Mouse (Mus musculus) intestine, embryonic 16.5 days (tissue): ENCODE data around the gene Zfp579. TPM values are rescaled to one million over a fixed set of nuclear protein-coding genes. Genes with fewer than 3 reads are reported as not detected.

Experiments used
- ATAC-seq: fragments of 200-750 bp; cut with Nextera tagmentation; 2 replicates; pipeline ENCODE4 v1.8.0; 2017; ENCODE audit warnings: moderate TSS enrichment, moderate library complexity
- H3K27ac ChIP-seq: fragments of 300-500 bp; sonication (generic); 2 replicates; pipeline ENCODE4 v1.5.1; 2014; ENCODE audit warnings: mild to moderate bottlenecking, low read length
- H3K27me3 ChIP-seq: fragments of 300-500 bp; sonication (generic); replicated peaks from 2 replicates; pipeline ENCODE4 v1.6.1; 2014; ENCODE audit warnings: low read length, control low read depth, mixed read lengths; ENCODE audit not compliant: control insufficient read depth, insufficient read depth
- H3K36me3 ChIP-seq: fragments of 300-500 bp; sonication (generic); 2 replicates; pipeline ENCODE4 v1.6.1; 2014; ENCODE audit warnings: low read length, control low read depth; ENCODE audit not compliant: control insufficient read depth, insufficient read depth
- H3K4me1 ChIP-seq: fragments of 300-500 bp; sonication (generic); 2 replicates; pipeline ENCODE4 v1.6.1; 2014; ENCODE audit warnings: low read length, control low read depth, mixed read lengths; ENCODE audit not compliant: control insufficient read depth, insufficient read depth
- H3K4me2 ChIP-seq: fragments of 300-500 bp; sonication (generic); 2 replicates; pipeline ENCODE4 v1.6.1; 2014; ENCODE audit warnings: low read depth, low read length, control low read depth
- H3K4me3 ChIP-seq: fragments of 300-500 bp; sonication (generic); 2 replicates; pipeline ENCODE4 v1.5.1; 2014; ENCODE audit warnings: mild to moderate bottlenecking, low read length
- H3K9ac ChIP-seq: fragments of 300-500 bp; sonication (generic); 2 replicates; pipeline ENCODE4 v1.6.1; 2014; ENCODE audit warnings: low read depth, low read length
- H3K9me3 ChIP-seq: fragments of 300-500 bp; sonication (generic); 2 replicates; pipeline ENCODE4 v1.6.1; 2016; ENCODE audit warnings: low read length, control low read depth; ENCODE audit not compliant: control insufficient read depth
- WGBS: fragments of 180-500 bp; shearing (Covaris S2); extraction: QIAGEN DNeasy Blood & Tissue Kit; methylation state at CpG from one replicate; pipeline ENCODE4 v1.1.7; 2014; 5-methylcytosine and 5-hydroxymethylcytosine counted together
- polyA plus RNA-seq: library from polyadenylated mRNA; unstranded; fragments of >200 nt; fragmentation: Nextera tagmentation; extraction: Ambion mirVana; gene quantifications from 2 replicates; pipeline ENCODE4 v1.2.1, GENCODE M21; 2015

The Zfp579 gene
- polyA plus RNA-seq, 1 experiment from 2014 or later, result 21.7 TPM

DNA sequence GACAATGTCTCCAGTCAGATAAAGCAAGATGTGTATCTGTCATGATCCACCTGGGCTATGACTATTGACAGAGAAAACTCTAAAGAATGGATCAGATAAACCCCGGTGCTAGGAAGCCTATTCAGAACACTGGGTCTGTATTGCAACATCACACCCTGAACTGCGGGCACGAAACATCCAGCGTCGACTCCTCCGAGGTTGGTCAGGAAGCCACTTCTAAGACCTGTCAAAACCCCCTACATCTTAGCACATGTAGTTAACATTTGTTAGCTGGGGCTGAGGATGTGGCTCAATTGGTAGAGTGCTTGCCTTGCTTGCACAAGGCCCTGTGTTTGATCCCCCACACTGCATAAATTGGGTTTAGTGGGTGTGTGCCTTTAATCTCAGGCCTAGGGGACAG lies 47.6 kb downstream of the Zfp579 start:
- no peak overlapping the region for H3K9ac ChIP-seq
- no peaks in the 10 kb centered on the region for H3K27me3 ChIP-seq
- H3K4me1 ChIP-seq, result no peaks in the 10 kb centered on the region
- ATAC-seq, result no peak
- no peaks in the 10 kb centered on the region for H3K36me3 ChIP-seq
- no peak overlapping the region for H3K4me3 ChIP-seq
- H3K27ac ChIP-seq, result no peak overlapping the region
- no peaks in the 10 kb centered on the region for H3K9me3 ChIP-seq
- no peak overlapping the region for H3K4me2 ChIP-seq
- 52% methylated on average over 6 of the region's 6 CpGs for WGBS

DNA sequence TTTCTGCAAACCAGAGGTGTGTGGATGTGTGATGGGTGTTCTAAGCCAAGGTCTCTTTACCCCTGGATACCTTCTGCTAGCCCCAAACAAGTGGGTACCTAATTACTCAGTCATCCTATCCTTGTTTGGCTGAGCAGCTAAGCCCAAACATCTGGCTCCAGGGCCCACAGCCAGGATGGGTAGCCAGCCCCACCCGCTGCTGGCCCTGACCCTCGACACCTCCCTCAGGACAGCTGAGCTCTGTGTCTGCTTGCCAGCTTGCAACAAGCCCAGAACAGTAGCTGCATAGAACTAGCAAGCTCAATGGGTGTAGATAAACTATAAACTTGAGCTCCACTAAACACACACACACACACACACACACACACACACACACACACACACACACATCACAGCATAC lies 48.1 kb downstream of the Zfp579 start:
- Histone ChIP-seq H3K27me3 (no peaks in the 10 kb centered on the region), H3K9me3 (no peaks in the 10 kb centered on the region), H3K36me3 (no peaks in the 10 kb centered on the region), H3K27ac (no peak overlapping the region), H3K9ac (peak overlapping the region; percentile 17; the same call in 1 of the 2 replicates), H3K4me2 (no peak overlapping the region), H3K4me3 (no peak overlapping the region), H3K4me1 (no peaks in the 10 kb centered on the region)
- ATAC-seq, result no peak
- WGBS, result 40% methylated on average over 2 of the region's 2 CpGs

GRCm38 (mm10) chr7:4943223-4943815 lies 52.6 kb downstream of the Zfp579 start:
- peak overlapping the region; percentile 42 for H3K4me3 ChIP-seq
- no peaks in the 10 kb centered on the region for H3K4me1 ChIP-seq
- H3K27ac ChIP-seq, result no peak overlapping the region
- H3K9me3 ChIP-seq, result no peaks in the 10 kb centered on the region
- WGBS, result 13% methylated on average over 15 of the region's 15 CpGs
- H3K4me2 ChIP-seq, result peak overlapping the region; percentile 54
- H3K27me3 ChIP-seq, result no peaks in the 10 kb centered on the region
- peak; percentile 90 for ATAC-seq
- peak overlapping the region; percentile 44; the same call in 1 of the 2 replicates for H3K9ac ChIP-seq
- no peaks in the 10 kb centered on the region for H3K36me3 ChIP-seq

DNA sequence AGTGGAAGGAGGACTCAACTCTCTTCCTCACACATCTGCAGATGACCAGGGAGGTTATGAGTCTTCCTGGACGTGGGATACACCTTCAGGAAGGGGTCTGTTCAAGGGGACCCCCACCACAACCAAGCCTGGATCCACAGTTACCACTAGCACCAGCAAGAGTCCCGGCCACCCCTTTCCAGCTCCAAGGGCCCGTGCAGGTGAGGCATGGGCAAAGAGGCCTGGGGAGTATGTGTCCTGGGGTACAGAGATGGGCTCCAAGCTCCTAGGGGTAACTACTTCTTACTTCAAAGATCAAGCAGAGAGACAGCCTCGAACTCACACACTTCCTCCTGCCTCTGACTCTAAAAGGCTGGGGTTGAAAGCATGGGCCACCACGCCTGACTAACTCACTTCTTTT lies 53.3 kb downstream of the Zfp579 start:
- Histone ChIP-seq H3K4me1 (no peaks in the 10 kb centered on the region), H3K36me3 (no peaks in the 10 kb centered on the region), H3K27me3 (no peaks in the 10 kb centered on the region), H3K27ac (no peak overlapping the region), H3K4me2 (no peak overlapping the region), H3K4me3 (no peak overlapping the region), H3K9me3 (no peaks in the 10 kb centered on the region), H3K9ac (no peak overlapping the region)
- ATAC-seq, result peak; percentile 8; the same call in 1 of the 2 replicates
- WGBS, result 52% methylated on average over 5 of the region's 5 CpGs

DNA sequence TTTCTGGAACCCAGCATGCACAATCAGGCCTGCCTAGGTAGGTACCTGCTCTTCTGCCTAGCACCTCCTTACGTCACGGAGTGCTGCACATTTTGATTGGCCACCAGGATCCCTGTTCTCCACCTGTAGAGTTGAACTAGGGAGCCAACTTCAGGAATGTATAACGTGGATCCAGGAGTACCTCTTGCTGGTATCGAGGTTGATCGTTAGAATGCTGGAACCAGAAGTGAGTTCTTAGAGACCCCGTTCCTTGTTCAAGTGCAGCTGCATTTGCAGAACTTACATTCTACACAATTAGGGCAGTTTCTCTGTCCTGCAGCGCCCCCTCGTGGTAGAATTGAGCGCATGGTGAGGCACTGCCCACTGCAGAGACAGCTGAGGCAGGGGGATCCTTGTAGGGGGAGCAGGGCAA lies 55.9 kb downstream of the Zfp579 start:
- no peak overlapping the region for H3K9ac ChIP-seq
- no peaks in the 10 kb centered on the region for H3K36me3 ChIP-seq
- H3K9me3 ChIP-seq, result no peaks in the 10 kb centered on the region
- no peaks in the 10 kb centered on the region for H3K27me3 ChIP-seq
- WGBS, result 17% methylated on average over 9 of the region's 9 CpGs
- no peak overlapping the region for H3K27ac ChIP-seq
- H3K4me1 ChIP-seq, result no peaks in the 10 kb centered on the region
- peak; percentile 78 for ATAC-seq
- no peak overlapping the region for H3K4me3 ChIP-seq
- H3K4me2 ChIP-seq, result no peak overlapping the region

DNA sequence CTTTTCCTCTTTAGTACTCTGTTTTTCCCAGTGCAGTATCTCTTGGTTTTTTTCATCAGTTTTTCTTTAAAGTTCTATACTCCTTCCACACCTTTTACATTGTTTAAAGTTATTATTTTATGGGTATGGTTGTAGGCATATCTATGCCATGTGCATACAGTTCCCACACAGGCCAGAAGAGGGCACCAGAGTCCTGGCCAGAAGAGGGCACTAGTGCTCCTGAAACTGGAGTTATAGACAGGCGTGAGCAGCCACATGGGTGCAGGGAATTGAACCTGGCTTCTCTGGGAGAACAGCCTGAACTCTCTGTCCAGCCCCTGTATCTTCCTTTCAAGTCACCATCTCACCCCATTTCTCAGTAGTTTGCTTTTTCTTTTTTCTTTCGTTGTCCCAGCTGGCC lies 57.5 kb downstream of the Zfp579 start:
- H3K27me3 ChIP-seq, result no peaks in the 10 kb centered on the region
- H3K27ac ChIP-seq, result no peak overlapping the region
- no peak overlapping the region for H3K4me3 ChIP-seq
- no peaks in the 10 kb centered on the region; the same call in 1 of the 2 replicates for H3K36me3 ChIP-seq
- no peak for ATAC-seq
- 36% methylated on average over 2 of the region's 2 CpGs for WGBS
- no peak overlapping the region for H3K4me2 ChIP-seq
- H3K9me3 ChIP-seq, result no peaks in the 10 kb centered on the region
- H3K4me1 ChIP-seq, result no peaks in the 10 kb centered on the region
- H3K9ac ChIP-seq, result no peak overlapping the region

GRCm38 (mm10) chr7:4937392-4937791 lies 58.6 kb downstream of the Zfp579 start:
- no peak overlapping the region for H3K4me3 ChIP-seq
- H3K4me1 ChIP-seq, result no peaks in the 10 kb centered on the region
- H3K27me3 ChIP-seq, result no peaks in the 10 kb centered on the region
- no peak overlapping the region; the same call in 1 of the 2 replicates for H3K9ac ChIP-seq
- no peak overlapping the region for H3K27ac ChIP-seq
- H3K36me3 ChIP-seq, result no peaks in the 10 kb centered on the region; the same call in 1 of the 2 replicates
- no peak overlapping the region for H3K4me2 ChIP-seq
- H3K9me3 ChIP-seq, result no peaks in the 10 kb centered on the region
- WGBS, result 75% methylated on average over 11 of the region's 11 CpGs
- ATAC-seq, result no peak

GRCm38 (mm10) chr7:4936832-4937231 lies 59.1 kb downstream of the Zfp579 start:
- no peaks in the 10 kb centered on the region for H3K27me3 ChIP-seq
- H3K9ac ChIP-seq, result no peak overlapping the region
- H3K4me1 ChIP-seq, result no peaks in the 10 kb centered on the region
- ATAC-seq, result no peak
- H3K4me3 ChIP-seq, result no peak overlapping the region
- no peaks in the 10 kb centered on the region for H3K9me3 ChIP-seq
- H3K36me3 ChIP-seq, result no peaks in the 10 kb centered on the region; the same call in 1 of the 2 replicates
- no peak overlapping the region for H3K4me2 ChIP-seq
- WGBS, result 76% methylated on average over 10 of the region's 10 CpGs
- H3K27ac ChIP-seq, result no peak overlapping the region

- Histone ChIP-seq H3K27me3 (no peaks in the 10 kb centered on the region), H3K4me3 (no peak overlapping the region), H3K9me3 (no peaks in the 10 kb centered on the region), H3K9ac (no peak overlapping the region), H3K36me3 (no peaks in the 10 kb centered on the region; the same call in 1 of the 2 replicates), H3K4me1 (no peaks in the 10 kb centered on the region), H3K4me2 (no peak overlapping the region), H3K27ac (no peak overlapping the region)
- WGBS, result 79% methylated on average over 4 of the region's 4 CpGs
- no peak for ATAC-seq
Measured at GRCm38 (mm10) chr7:4934160-4934914, 61.6 kb downstream of the Zfp579 start.
